Mouse (Mus musculus): ENCODE data around the gene Sucla2. TPM values are rescaled to one million over a fixed set of nuclear protein-coding genes. Genes with fewer than 3 reads are reported as not detected.

Sucla2 gene
- 53.2 and 62.5 TPM in 2 replicates for total RNA-seq (2017)

DNA sequence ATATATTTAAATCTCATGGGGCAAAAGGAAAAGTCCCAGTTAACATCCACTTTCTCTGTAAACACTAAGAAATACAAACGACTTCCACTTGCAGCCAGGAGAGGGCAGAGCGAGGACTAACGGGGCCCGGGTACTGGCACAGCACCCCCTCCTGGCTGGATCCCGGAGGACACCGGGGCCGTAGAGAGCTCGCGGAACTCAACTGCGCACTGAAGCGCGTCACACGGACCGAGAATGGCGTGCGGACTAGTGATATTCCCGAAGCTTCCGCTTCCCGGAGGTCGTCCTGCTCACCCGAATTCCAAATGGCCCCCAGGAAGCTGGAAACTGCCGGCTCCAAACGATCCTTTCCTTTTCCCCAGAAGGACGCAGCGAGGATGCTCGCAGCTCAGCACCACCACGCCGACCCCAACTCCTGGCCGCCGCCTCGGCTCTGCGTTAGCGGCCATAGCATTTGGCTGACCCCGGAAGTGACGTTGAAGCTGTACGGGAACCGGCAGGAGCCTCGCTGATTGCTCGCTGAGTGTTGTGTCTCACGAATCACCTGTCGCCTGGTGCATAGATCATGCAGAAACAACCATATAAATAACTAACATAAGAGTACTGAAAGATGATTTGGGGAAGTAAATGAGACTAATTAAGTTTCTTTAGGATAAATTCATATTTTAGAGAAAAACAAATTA lies at the start of gene Sucla2:
Gene Sucla2 (plus strand): TSS at position 554 of the 683 bp plus-strand sequence.
- peak; percentile 97 for ATAC-seq (ENCODE audit: extremely low read depth, insufficient number of reproducible peaks, low FRiP score, poor library complexity, severe bottlenecking)

DNA sequence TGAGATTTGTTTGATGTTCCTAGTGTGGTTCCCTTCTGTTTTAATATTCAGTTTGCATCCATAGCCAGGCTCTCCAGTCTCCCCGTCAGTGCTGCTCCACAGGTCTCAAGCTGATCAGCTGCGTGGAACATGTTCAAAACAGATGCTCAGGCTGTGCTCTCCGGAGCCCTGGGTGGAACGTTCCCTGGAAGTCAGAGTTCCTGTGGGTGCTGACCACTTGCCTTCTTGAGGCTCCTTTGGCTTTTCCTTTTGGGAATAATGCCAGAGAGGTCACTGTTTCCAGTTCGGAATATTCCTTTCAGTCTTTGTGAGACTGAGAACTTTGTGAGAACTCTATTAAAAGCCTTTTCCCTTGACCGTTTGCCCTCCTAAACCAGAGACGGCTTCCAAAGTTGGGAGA lies 49.6 kb upstream of the Sucla2 start:
- no peak for ATAC-seq (ENCODE audit: extremely low read depth, insufficient number of reproducible peaks, low FRiP score, poor library complexity, severe bottlenecking)

DNA sequence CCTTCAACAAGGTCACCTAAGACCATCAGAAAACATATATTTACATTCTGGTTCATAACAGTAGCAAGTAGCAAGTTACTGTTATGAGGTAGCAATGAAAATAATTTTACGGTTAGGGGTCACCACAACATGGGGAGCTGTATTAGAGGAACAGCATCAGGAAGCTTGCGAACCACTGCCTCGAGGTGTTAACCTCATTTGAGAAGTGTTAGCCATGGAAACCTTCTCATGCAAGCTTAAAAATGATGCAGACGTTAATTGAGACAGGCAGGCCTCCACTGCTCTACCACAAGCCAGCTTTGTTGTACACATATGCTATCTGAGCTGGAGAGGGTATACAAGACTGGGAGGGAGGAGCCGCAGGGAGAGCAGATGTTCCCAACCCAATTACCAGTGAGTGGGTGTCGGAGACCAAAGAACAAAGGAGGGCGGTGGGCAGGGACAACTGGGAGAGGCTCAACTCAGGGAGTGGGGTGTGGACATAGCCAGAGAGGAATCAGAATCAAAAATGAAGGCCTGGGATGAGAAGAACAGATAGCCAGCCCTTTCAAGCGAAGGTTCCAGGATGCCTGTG lies 48.7 kb upstream of the Sucla2 start:
- no peak for ATAC-seq (ENCODE audit: extremely low read depth, insufficient number of reproducible peaks, low FRiP score, poor library complexity, severe bottlenecking)

DNA sequence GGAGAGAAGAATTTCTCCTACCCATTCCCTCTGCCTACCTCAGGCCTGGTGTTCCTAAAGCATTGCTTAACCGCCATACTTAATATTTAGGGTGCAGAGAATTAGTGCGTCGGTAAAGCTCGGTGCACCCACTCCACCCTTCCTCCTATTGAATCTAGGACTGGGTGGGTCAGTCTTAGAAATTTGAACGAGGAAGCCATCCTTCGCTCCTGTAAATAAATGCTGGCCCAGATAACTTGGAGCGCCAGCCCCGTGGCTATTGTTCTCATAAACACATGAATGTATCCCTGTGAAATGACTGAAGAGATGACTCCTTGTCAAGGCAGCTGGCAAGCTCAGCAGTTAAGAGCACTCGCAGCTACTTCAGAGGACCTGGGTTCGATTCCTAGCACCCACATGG lies 48.0 kb upstream of the Sucla2 start:
- no peak for ATAC-seq (ENCODE audit: extremely low read depth, insufficient number of reproducible peaks, low FRiP score, poor library complexity, severe bottlenecking)

DNA sequence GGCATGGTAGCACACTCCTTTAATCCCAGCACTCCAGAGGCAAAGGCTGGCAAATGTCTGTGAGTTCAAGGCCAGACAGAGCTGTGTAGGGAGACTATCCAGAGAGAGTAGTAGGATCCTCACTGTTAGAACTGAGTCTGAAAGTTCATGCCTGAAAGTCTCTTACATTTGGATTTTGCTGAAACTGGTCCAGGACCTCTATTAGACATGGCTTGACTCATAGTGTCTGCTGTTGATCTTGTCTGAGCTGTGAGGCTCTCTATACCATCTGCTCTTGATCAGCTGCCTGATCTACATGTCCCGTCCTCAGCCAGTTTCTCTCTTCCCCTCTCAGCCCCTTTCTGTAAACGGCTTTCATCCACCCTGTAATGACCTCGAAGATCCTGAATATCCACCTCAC lies 46.8 kb upstream of the Sucla2 start:
- no peak for ATAC-seq (ENCODE audit: extremely low read depth, insufficient number of reproducible peaks, low FRiP score, poor library complexity, severe bottlenecking)

DNA sequence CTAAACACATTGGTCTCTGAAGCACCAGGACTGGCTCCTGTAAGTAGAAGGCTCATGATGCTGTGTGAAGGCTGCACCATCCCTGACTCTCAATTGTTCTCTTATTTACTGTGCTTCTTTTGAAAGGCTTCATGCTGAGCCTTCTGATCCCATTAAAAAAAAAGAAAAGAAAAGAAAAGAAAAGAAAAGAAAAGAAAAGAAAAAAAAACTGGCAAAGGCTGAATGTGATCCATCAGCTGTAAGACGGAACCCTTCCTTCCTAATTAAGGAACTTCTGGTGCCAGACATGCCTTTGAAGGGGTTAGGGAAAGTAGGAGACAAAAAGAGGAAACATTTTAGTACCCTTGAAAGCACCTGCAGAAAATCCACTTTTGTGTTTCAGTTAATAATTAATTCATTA lies 45.3 kb upstream of the Sucla2 start:
- no peak for ATAC-seq (ENCODE audit: extremely low read depth, insufficient number of reproducible peaks, low FRiP score, poor library complexity, severe bottlenecking)

DNA sequence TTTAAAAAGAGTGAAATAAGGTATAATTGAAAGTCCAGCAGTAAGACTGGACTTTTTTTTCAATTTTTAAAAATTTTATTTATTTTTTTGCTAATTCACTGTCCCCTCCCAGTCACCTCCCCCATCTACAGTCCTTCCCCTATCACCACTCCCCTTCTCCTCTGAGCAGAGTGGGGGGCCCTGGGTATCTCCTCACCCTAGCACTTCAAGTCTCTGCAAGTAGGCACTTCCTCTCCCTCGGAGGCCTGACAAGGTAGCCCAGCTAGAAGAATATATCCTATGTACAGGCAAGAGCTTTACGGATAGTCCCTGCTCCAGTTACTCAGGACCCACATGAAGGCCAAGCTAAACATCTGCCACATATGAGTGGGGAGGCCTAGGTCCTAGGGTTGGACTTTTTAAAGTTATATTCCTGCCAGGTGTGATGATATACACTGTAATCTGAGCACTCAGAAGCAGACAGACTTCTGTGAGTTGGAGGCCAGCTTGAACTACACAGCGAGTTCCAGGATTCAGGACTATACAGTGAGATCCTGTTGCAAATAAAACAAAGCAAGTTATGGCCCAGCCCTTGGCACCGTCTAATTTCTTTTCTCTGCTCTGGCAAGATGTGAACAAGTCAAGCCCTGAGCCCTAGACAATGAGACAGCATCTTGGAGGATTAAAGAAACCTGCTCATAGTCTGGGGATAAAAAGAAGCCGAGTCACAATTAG lies 41.4 kb upstream of the Sucla2 start:
- ATAC-seq (ENCODE audit: extremely low read depth, insufficient number of reproducible peaks, low FRiP score, poor library complexity, severe bottlenecking), result no peak

DNA sequence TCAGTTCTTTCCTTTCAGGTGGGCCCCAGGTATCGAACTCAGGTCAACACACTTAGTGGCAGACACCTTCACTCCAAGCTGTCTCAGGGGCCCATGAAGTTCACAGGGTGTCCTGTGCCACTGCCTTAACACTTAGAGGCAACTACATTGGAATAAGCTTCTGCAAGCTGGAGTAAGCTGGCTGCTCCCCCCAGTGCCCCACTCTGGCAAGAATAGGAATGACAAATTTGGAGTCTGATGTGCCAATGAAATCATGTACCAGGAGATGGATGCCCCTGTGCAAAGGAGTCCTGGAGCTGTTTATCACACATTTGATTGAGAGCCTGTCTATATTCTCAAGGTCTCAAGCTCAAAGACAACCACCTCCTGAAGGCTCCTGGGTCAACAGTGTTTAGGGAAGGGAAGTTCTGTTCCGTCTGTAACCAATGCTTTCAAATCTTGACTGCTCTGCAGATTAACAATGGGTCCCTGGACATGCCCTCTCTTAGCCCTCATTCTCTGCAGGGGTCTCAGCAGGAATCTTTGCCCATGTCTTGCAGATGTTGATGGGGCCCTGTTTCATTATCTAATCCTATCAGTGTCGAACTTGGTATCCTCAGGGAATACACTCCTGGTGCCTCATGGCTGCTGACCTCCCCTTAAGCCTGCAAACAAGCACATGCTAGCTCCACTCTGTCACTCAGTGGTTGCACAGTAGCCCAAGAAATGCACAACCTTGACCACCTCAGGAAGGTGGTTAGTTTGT lies 40.6 kb upstream of the Sucla2 start:
- ATAC-seq (ENCODE audit: extremely low read depth, insufficient number of reproducible peaks, low FRiP score, poor library complexity, severe bottlenecking), result no peak

DNA sequence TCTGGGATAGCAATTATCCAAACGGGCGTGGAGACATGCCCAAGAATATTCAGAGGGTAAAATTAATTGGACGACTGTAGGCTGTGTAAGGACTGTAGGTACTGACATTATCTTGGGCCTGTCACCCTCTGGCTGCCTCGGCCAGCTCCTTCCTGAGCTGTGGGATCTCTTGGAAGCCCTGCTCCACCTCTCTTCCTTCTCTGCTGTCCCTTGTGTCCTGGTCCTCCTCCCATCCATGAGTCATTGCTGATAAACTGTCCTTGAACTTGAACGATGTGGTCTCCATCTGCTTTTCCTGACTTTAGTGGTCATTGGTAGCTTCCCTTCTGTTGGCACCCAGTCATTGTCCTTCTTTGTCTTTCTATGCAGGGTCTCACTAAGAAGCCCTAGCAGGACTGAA lies 38.5 kb upstream of the Sucla2 start:
- ATAC-seq (ENCODE audit: extremely low read depth, insufficient number of reproducible peaks, low FRiP score, poor library complexity, severe bottlenecking), result no peak

DNA sequence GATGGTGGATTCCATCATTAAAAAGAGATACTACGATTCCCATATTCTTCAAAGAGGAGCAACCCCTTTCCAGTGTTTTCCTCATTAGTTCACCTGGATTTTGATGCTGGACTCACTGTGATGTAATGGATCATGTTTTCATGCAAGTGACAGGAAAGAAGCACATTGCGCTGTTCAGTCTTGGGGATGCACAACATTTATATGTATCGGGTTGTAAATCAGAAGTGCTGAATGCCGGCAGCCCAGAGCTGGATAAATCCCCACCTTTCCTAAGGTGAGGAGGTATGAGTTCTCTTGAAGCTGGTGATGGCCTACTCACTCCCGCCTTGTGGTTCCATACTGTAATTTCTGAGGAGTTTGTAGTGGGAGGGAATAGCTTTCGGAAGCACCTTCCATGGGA lies 31.8 kb upstream of the Sucla2 start:
- no peak for ATAC-seq (ENCODE audit: extremely low read depth, insufficient number of reproducible peaks, low FRiP score, poor library complexity, severe bottlenecking)

DNA sequence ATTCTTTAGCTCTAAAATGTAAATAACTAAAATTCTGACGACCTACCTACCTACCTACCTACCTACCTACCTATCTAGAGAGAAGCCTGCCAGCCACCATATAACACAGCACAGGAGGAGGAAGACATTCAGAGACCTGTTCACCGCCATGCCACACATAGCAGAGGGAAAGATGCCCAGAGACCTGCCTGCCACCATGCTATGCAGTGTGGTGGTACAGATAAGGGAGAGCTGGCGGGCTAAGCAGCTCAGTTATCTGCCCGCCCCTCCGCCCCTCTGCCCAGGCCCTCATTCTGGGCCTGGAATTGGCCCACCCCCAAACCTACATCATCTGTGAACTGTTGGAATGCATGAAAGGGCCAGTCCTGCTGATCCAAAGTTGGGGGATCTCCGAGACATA lies 31.0 kb upstream of the Sucla2 start:
- ATAC-seq (ENCODE audit: extremely low read depth, insufficient number of reproducible peaks, low FRiP score, poor library complexity, severe bottlenecking), result no peak

DNA sequence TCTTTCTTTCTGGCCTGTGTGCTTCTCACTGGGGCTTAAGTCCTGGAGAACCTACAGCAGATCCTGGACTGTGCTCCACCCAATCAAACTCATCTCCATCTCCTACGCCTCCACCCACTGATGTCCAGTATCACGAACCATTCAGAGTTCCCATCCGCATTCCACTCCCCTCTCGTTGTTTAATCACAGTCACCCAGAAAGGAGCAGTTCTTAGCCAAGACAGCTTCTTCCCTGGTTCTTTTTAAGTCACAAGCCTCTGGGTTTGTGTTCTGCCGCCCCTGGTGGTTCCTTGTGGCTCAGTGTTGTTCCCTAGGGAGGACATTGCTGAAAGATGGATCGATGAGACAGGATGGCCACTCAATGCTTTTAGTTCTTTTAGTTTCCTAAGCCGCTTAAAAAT lies 29.4 kb upstream of the Sucla2 start:
- ATAC-seq (ENCODE audit: extremely low read depth, insufficient number of reproducible peaks, low FRiP score, poor library complexity, severe bottlenecking), result no peak

DNA sequence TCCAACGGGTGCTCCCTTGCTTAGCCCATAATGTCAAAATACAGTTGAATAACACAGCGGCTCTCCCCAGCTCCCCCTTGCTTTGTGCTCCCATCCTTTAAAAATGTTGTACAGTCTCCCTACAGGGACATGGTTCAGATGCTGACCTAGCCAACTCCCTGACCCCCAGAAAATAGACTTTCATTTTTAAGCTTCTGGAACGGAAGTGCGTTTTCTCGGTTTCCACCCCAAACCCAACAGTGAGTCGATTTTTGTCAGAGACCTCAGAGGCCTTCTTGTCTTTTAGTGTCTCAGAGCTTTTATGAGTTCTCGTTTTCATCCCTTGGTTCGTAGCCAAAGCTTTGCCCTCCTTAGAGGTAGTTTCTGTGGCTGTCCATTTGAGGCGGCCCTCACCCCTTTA lies 23.8 kb upstream of the Sucla2 start:
- ATAC-seq (ENCODE audit: extremely low read depth, insufficient number of reproducible peaks, low FRiP score, poor library complexity, severe bottlenecking), result no peak

DNA sequence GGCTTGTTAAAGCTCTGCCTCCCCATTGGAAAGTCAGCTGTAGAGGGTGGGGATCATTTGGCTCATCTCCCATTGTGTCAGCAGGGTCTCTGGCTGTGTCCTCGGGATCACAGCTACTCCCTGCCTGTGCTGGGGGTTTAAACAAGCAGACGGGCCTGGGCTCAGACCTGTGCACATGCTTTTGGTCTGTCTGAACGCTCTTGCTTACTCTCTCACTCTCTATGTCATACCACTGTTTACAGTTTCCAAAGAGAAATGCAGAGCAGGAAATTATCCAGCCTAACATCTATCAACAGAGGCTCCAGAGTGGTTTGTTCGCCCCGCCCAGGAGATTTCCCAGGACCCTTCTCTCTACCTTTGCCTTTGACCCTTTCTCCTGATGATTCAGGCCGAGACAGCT lies 23.4 kb upstream of the Sucla2 start:
- ATAC-seq (ENCODE audit: extremely low read depth, insufficient number of reproducible peaks, low FRiP score, poor library complexity, severe bottlenecking), result no peak

DNA sequence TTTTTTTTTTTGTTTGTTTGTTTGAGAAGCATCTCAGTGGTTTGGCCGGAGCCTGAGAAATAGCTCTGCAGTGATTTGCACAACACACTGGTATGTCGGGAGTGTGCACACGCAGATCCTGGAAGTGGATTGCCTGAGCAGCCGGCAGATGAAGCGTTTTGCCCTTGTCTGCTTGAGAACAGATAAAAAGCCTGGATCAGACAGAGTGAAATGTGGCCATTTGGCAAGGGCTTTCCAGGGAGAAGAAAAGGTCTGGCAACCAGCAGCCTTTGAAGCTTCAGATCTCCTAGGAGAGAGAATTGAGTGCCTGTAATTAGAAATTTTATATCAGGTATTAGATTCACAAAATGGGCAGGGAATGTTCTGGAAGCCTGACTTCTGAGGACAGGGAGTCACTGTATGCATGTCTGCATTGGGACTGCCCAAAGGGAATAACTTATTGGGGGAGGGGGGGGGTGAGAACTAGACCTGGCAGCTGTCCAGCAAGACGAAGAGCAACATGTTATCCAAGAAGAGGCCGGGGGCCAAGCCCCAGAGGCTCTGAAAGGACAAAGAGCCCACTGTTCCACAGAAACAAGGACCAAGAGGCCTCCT lies 22.4 kb upstream of the Sucla2 start:
- no peak for ATAC-seq (ENCODE audit: extremely low read depth, insufficient number of reproducible peaks, low FRiP score, poor library complexity, severe bottlenecking)

DNA sequence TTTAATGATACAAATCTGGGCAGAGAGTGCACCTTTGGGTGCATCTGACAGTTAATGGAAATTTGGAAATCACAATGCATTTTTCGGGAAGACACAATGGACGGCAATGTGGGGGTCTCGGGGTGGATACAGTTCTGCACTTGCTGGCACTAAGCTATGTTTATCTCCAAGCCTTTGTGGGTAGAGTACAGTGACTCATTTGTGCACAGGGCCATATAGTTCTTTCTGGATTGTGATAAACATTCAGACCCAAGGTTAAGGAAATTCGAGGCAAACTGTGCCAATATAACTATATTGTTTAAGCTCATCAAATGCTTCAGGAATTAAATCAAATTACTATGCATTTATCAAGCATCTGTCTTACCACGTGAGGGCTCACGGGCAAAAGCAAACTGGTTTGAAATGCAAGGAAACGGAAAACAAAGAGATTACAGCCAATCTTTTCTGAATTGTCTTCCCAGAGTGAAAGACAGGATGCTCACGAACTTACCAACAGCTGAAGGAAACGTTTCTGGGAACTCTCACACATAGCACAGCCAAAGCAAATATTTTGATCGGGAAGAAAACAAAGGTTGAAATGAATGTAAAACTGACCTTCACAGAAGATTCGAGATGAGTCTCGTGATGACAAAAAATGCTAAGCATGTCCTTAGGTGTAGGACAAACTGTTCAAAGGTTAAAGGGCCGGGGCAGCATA lies 21.7 kb upstream of the Sucla2 start:
- no peak for ATAC-seq (ENCODE audit: extremely low read depth, insufficient number of reproducible peaks, low FRiP score, poor library complexity, severe bottlenecking)

DNA sequence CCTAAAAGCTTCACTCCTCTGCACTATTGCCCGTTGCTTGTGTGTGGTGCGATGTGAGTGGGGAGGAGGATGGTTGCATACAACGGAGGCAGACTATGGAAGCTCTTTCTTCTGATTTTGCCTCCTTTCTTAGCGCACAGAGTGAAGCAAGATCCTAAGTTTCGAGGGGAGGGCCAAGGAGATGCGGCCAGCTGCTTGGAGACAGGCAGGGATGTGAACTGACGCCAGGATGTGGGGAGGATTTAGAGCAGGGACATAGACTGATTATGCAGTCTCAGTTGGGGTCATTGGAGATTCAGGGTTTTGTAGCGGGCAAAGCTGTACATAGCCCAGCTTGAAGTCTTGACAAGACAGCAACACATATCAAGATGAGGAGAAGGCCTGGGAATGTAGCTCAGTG lies 18.8 kb upstream of the Sucla2 start:
- no peak for ATAC-seq (ENCODE audit: extremely low read depth, insufficient number of reproducible peaks, low FRiP score, poor library complexity, severe bottlenecking)

DNA sequence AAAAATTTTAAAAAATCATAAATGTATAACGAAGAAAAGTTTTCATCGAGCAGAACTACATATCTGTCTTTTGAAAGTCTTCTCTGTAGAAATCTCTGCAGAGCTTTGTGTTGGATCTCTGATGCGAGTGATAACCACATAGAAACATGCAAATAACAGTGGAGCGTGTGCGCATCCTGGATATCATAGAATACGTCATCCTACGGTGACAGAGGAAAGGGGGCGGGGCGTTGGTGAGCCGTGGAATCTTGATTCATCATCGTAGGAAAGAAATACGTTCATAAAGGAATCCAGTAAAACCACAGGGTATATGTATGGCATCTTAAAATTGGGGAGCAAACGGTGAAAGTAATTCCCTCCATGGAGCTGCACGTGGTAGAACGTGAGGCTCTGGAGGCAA lies 17.9 kb upstream of the Sucla2 start:
- ATAC-seq (ENCODE audit: extremely low read depth, insufficient number of reproducible peaks, low FRiP score, poor library complexity, severe bottlenecking), result no peak

Measured in neutrophil, adult 5-6 weeks (primary cell).